Mouse (Mus musculus): ENCODE data around the gene Ckap2l. TPM values are rescaled to one million over a fixed set of nuclear protein-coding genes. Genes with fewer than 3 reads are reported as not detected.

Ckap2l gene
- 0.69 TPM for polyA plus RNA-seq (2014; fragmentation: Illumina TruSeq; extraction: RNeasy Lipid Tissue Mini Kit (QIAGEN cat#74804); ENCODE audit: insufficient read depth, low read depth, low replicate concordance)

DNA sequence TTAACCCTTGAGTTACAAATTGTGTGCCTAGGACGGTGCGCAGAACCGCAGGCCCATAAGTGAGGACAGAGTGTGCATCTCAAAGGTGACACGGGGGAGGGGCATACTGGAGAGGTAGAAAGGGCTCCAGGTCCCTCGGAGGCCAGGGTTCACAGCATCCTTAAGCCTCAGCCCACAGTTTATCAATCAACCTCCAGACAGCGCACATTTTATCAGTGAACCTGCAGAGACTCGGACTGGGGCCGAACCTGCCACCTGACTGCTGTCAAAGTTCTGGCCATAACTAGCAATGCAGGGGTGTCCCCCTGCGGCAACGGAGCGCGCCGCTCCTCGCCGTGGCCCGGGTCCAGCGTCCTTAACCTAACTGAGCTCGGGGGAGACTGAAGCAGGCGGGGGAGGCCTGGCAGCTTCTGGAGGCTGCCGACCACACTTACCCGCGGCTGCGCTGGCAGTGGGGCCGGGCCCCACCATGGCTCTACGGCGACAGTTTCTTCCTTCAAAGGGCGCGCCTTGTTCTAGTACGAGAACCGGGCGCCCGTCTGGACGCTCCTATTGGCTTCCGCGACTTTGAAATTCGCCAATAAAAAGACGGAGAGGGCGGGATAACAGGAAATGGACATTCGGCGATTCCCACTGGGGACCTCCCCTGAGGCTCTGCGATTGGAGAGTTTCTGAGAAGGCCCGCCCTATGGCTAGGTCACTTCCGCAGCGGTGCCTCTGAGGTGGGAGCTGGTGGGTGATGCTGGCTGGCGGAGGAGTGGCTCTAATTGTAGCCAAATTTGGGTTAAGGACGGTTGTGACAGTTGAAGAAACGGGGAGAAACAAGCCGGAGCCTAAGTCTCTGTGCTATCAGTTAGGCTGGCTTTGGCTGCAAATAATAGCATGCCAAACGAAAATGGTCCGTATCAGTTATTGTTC lies at the start of gene Ckap2l:
Gene Ckap2l, minus strand, starts transcription at position 542 of the 918 bp plus-strand sequence.

DNA sequence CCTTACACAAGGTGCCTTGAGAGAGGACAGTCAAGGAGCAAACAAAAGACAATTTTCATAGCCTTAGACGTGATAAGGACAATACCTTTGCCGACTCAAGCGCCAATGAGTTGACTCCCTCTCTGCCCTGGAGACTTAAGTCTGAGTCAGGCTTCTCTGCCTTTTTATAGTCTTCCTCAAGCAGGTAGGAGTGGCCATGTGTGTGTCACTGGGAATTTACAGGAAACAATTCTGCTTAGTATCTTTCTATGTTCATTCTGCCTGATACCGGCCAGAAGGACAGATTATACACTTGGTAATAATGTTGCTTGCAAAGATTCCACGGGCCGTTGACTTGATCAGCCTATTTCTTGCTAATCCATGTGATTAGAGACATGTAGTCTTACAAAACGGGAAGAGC lies 12.8 kb upstream of the Ckap2l start, which contains the start of gene Il1a:
Gene Il1a, minus strand, starts transcription at position 137 of the 400 bp plus-strand sequence.

Other genes with a start within 250 kb of the Ckap2l start
- not detected for gene Vinac1, start 249.0 kb downstream of the Ckap2l start, polyA plus RNA-seq (2014; fragmentation: Illumina TruSeq; extraction: RNeasy Lipid Tissue Mini Kit (QIAGEN cat#74804); ENCODE audit: insufficient read depth, low read depth, low replicate concordance)
- 9.4 TPM for gene Ttl, start 231.3 kb downstream of the Ckap2l start, polyA plus RNA-seq (2014; fragmentation: Illumina TruSeq; extraction: RNeasy Lipid Tissue Mini Kit (QIAGEN cat#74804); ENCODE audit: insufficient read depth, low read depth, low replicate concordance)
- 5.8 TPM for gene Polr1b, start 196.2 kb downstream of the Ckap2l start, polyA plus RNA-seq (2014; fragmentation: Illumina TruSeq; extraction: RNeasy Lipid Tissue Mini Kit (QIAGEN cat#74804); ENCODE audit: insufficient read depth, low read depth, low replicate concordance)
- 12.5 TPM for gene Chchd5, start 167.5 kb downstream of the Ckap2l start, polyA plus RNA-seq (2014; fragmentation: Illumina TruSeq; extraction: RNeasy Lipid Tissue Mini Kit (QIAGEN cat#74804); ENCODE audit: insufficient read depth, low read depth, low replicate concordance)
- gene Slc20a1, start 98.4 kb downstream of the Ckap2l start, polyA plus RNA-seq (2014; fragmentation: Illumina TruSeq; extraction: RNeasy Lipid Tissue Mini Kit (QIAGEN cat#74804); ENCODE audit: insufficient read depth, low read depth, low replicate concordance), result 15.2 TPM
- 1.6 TPM for gene Il1a, start 12.8 kb upstream of the Ckap2l start, polyA plus RNA-seq (2014; fragmentation: Illumina TruSeq; extraction: RNeasy Lipid Tissue Mini Kit (QIAGEN cat#74804); ENCODE audit: insufficient read depth, low read depth, low replicate concordance)
- gene Il1b, start 73.9 kb upstream of the Ckap2l start, polyA plus RNA-seq (2014; fragmentation: Illumina TruSeq; extraction: RNeasy Lipid Tissue Mini Kit (QIAGEN cat#74804); ENCODE audit: insufficient read depth, low read depth, low replicate concordance), result 20.2 TPM
- not detected for gene F830045P16Rik, start 239.4 kb upstream of the Ckap2l start, polyA plus RNA-seq (2014; fragmentation: Illumina TruSeq; extraction: RNeasy Lipid Tissue Mini Kit (QIAGEN cat#74804); ENCODE audit: insufficient read depth, low read depth, low replicate concordance)